Mouse (Mus musculus): ENCODE data around the gene Sema5a.

DNA sequence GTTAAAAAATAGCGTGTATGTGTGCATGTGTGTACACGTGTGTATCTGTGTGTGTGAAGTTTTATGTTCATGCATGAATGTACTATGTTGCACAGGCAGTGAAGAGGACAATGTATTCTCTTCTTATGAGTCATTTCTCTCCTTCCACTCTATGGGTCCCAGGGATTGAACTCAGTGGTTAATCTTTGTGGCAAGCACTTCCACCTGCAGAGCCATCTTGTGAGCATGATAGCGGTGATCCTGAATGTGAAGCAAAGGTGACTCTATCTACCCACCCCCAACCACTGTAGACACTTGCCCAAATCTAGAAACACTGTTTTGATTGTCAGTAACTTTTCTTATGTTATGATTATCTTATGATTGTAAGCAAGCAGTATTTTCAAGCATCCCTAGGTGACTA lies 133.2 kb downstream of the Sema5a start:
- no peak for TF ChIP-seq MEF2A (IDR thresholded peaks at IDR 0.05; ENCODE audit: borderline replicate concordance, low read depth, low read length)
- TF ChIP-seq EP300 (IDR thresholded peaks at IDR 0.05; ENCODE audit: low read length): no peak
- no peak for TF ChIP-seq POLR2A (IDR thresholded peaks at IDR 0.05; ENCODE audit: low read depth, low read length)

Data from CH12.LX (cell line).